Mouse (Mus musculus) erythroblast, embryonic 14.5 days (primary cell): Measurements from ENCODE around the gene Cenpt.

ENCODE experiments used
- GATA1 ChIP-seq: IDR thresholded peaks from 2 replicates; pipeline ENCODE4 v1.6.1; 2012; ENCODE audit warnings: low read length, inconsistent platforms, mixed read lengths
- TAL1 ChIP-seq: IDR thresholded peaks from 3 replicates; pipeline ENCODE4 v1.6.1; 2012; ENCODE audit warnings: low read length, inconsistent platforms, mixed read lengths

- TF ChIP-seq TAL1, result no peak
- no peak for TF ChIP-seq GATA1
Measured at GRCm38 (mm10) chr8:105854303-105854702, 1.2 kb upstream of the Cenpt start.
